Mouse (Mus musculus) gastrocnemius, postnatal 10 days (tissue): ENCODE data around the gene Olfr1249. TPM values are rescaled to one million over a fixed set of nuclear protein-coding genes. Genes with fewer than 3 reads are reported as not detected.
"Not testable (repeated sequence)": the region's sequence is repeated elsewhere in the genome, so short reads cannot be mapped to it uniquely, and the experiment has no call there.

ENCODE experiments used
- DNase-seq: peaks from one replicate; pipeline ENCODE4 v3.0.0; 2021; ENCODE audit warnings: mixed read lengths
- long read RNA-seq, 2 experiments: library from polyadenylated mRNA; stranded (forward); transcript quantifications; one replicate each; pipeline ENCODE4 v2.0.0; 2021
- total RNA-seq, 2 experiments: library from RNA; stranded (reverse); gene quantifications; 2 replicates each; pipeline ENCODE4 v1.2.3; 2021

The Olfr1249 gene
- not detected for total RNA-seq
- long read RNA-seq, experiment 1: 0 reads
- long read RNA-seq, experiment 2: 0 reads

GRCm38 (mm10) chr2:89634883-89635282 lies at the start of gene Olfr1249:
TSS of gene Olfr1249 (minus strand) at chr2:89634983.
- DNase-seq: no peak

DNA sequence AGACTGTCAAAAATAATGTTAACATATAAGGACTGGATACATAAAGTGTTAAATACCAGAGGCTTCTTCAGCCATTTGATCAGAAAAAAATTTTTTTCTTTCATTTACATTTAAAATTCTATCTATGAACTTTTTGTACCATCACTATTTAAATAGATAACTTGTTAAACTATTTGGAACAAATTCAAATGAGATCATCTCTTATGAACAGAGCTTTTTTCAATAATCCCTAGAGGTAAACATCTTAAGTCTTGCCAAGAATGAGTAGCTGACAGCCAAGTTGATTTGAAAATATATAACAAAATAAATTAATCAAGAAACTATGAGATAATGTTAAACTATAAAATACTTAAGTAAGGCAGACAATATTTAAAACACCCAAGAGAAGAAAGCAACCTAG lies 37.1 kb upstream of the Olfr1249 start, which contains the start of gene Olfr1251:
TSS of gene Olfr1251 (minus strand) at position 101 of the 400 bp plus-strand sequence.
- DNase-seq: no peak

- no peak for DNase-seq
Observed at GRCm38 (mm10) chr2:89661367-89661766, 26.6 kb upstream of the Olfr1249 start, which contains the start of gene Olfr1250. TSS of gene Olfr1250 (minus strand) at chr2:89661467.

DNA sequence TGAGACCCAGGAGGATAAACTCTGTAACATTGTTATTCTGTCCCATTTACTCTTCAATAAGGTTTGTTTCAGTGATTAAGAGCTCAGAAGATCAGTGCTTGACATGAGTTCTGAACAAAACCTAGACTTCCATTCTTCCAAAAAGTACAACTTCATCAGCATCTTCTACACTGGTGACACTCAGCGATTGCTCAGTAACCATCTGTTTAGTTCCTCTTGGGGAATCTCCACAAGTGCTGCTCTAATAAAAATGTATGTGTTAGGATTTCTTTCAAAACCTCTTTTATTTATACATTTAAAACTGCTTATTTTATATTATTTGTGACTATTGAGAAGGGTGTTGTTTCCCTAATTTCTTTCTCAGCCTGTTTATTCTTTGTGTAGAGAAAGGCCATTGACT lies 16.6 kb downstream of the Olfr1249 start, which contains the start of gene Olfr1248:
TSS of gene Olfr1248 (minus strand) at position 101 of the 400 bp plus-strand sequence.
- not testable (repeated sequence) for DNase-seq

GRCm38 (mm10) chr2:89614030-89614429 lies 20.8 kb downstream of the Olfr1249 start, which contains the start of gene Olfr1247:
TSS of gene Olfr1247 (minus strand) at chr2:89614130.
- DNase-seq: no peak

- DNase-seq: no peak
Observed at GRCm38 (mm10) chr2:89593057-89593456, 41.7 kb downstream of the Olfr1249 start, which contains the start of gene Olfr1246. TSS of gene Olfr1246 (minus strand) at chr2:89593157.

Other genes starting within 250 kb of the Olfr1249 start
- not detected for gene Olfr1238, start 225.3 kb downstream of the Olfr1249 start, total RNA-seq
- not detected for gene Olfr1239, start 214.6 kb downstream of the Olfr1249 start, total RNA-seq
- not detected for gene Olfr1240, start 192.0 kb downstream of the Olfr1249 start, total RNA-seq
- not detected for gene Olfr1241, start 147.9 kb downstream of the Olfr1249 start, total RNA-seq
- not detected for gene Olfr1242, start 136.6 kb downstream of the Olfr1249 start, total RNA-seq
- not detected for gene Olfr1243, start 103.5 kb downstream of the Olfr1249 start, total RNA-seq
- gene Olfr1245, start 56.5 kb downstream of the Olfr1249 start, total RNA-seq: not detected
- not detected for gene Olfr1246, start 41.8 kb downstream of the Olfr1249 start, total RNA-seq
- under 1 TPM in 1 of 2 experiments, not detected in 1; 0.05 TPM for gene Olfr1247, start 20.9 kb downstream of the Olfr1249 start, total RNA-seq
- not detected for gene Olfr1248, start 16.7 kb downstream of the Olfr1249 start, total RNA-seq
- not detected for gene Olfr1250, start 26.5 kb upstream of the Olfr1249 start, total RNA-seq
- not detected for gene Olfr1251, start 37.0 kb upstream of the Olfr1249 start, total RNA-seq
- gene Olfr1252, start 90.0 kb upstream of the Olfr1249 start, total RNA-seq: not detected
- not detected for gene Olfr1253, start 122.1 kb upstream of the Olfr1249 start, total RNA-seq
- gene Olfr1254, start 158.6 kb upstream of the Olfr1249 start, total RNA-seq: not detected
- not detected for gene Olfr1255, start 177.1 kb upstream of the Olfr1249 start, total RNA-seq
- not detected for gene Olfr1256, start 206.6 kb upstream of the Olfr1249 start, total RNA-seq
- gene Olfr48, start 213.2 kb upstream of the Olfr1249 start, total RNA-seq: not detected
- not detected for gene Olfr1257, start 243.5 kb upstream of the Olfr1249 start, total RNA-seq